Mouse (Mus musculus): ENCODE results near the gene Cldn4.
A peak's percentile ranks its signal among the peaks of the same experiment; 100 is the strongest.

GRCm38 (mm10) chr5:134965473-134965851, 18.7 kb upstream of the Cldn4 start:
- TF ChIP-seq CTCF (IDR thresholded peaks at IDR 0.05; ENCODE audit: low read depth) (peak; percentile 92), EP300 (IDR thresholded peaks at IDR 0.05; ENCODE audit: low read depth) (no peak)

Measured in liver, embryonic 14.5 days (tissue).